Mouse (Mus musculus): Measurements from ENCODE around the gene Dscam.
A peak's percentile ranks its signal among the peaks of the same experiment; 100 is the strongest.

Gene Dscam

DNA sequence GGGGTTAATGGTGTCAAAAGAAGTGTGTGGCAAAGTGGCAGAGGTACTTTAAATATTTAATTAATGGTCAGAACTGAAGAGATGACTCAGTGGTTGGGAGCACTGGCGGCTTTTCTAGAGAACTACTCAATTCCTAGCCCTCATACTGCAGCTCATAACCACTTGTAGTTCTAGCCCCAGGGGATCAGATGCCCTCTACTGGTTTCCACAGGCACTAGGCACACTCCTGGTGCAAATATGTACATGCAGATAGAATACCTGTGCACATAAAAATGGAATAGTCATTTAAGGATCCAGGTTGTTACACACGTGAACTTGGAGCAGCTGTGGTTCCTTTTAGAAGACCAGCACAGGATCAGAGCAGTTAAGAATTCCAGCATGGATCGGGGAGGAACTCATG, 509.5 kb downstream of the Dscam start:
- no peak for DNase-seq (ENCODE audit: low spot score in 2 of 2)

DNA sequence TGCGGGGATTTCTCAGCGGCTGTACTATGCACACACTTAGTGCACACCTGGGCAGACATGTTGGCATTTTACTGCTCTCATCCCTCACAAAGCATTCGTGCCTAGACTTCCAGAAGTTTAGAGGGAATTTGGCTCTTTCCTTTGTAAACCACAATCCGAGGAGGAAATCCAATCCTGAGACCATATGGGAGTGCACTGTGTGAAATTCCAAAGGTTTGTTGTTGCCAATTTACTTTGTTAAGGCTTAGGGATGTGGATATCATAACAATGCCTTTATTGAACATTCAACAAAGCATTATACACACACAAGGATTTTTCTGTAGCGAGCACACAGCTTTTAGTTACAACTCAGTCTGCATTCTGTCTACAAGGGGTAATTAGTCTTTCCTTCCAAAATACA, 511.3 kb downstream of the Dscam start:
- DNase-seq (ENCODE audit: low spot score in 2 of 2): no peak

DNA sequence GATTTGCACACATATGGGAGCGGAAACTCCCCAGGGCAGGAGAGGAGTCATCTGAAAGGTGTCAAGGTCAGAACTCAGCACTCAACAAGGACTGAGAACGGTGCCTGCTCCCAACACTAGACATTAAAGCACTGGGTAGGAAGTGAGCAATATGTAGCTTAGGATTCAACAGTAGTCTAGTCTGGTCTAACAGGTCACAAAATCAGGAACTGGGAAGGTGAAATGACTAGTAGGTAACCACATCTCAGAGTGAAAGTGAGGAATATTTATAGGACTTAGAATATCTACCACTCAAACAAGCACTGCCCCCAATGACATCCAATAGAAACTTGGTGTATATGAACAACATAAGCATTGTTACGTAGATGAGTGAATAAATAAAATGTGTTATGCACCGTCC, 515.0 kb downstream of the Dscam start:
- no peak for DNase-seq (ENCODE audit: low spot score in 2 of 2)

DNA sequence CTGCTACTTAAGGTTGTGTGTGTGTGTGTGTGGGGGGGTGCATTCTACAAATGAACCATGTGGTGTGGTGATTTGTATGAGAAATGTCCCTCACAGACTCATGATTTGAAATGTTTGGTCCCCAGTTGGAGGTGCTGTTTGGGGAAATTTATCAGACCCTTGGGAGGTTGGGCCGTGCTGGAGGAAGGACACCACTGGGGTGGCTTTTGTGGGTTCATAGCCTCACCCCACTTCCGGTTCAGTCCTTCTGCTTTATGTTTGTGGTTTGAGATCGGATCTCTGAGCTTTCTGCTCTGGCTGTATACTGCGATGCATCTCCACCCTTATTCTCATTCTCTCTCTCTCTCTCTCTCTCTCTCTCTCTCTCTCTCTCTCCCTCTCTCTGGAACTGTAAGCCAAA, 516.5 kb downstream of the Dscam start:
- DNase-seq (ENCODE audit: low spot score in 2 of 2): peak; percentile 34 to 37

DNA sequence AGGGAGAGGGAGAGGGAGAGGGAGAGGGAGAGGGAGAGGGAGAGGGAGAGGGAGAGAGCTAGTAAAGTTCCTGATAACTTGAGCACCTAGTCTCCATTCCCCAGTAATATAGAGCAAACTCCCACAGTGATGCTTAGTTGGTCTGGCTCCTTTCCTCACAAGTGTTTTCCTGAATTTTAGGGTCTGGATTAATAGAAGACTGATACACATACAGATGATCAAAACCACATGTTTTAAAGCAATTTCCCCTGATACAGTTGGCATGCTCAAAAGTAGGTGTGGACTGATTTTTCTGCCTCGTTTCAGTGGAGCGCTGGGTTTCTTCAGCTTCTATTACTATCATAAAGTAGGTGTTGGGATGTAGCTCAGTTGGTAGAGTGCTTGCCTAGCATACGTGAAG, 519.1 kb downstream of the Dscam start:
- no peak for DNase-seq (ENCODE audit: low spot score in 2 of 2)

DNA sequence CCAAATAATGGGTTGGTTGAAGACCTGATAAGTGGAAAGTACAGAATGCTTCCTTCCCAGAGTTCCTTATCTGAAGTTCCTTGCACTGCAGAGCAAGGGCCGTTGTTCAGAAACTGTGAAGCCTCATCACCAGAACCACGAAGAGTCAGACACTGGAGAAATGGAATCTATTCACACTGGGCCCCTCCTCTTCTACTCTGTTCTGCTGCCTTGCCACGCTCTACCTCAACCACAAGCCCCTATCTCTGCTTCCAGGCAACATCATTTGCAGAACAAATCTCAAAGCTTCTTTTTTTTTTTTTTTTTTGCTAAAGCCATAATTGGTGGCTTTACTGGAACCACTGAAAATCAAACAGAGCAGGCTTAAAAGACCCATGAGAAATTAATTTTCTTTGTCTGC, 530.5 kb downstream of the Dscam start:
- no peak for DNase-seq (ENCODE audit: low spot score in 2 of 2)

DNA sequence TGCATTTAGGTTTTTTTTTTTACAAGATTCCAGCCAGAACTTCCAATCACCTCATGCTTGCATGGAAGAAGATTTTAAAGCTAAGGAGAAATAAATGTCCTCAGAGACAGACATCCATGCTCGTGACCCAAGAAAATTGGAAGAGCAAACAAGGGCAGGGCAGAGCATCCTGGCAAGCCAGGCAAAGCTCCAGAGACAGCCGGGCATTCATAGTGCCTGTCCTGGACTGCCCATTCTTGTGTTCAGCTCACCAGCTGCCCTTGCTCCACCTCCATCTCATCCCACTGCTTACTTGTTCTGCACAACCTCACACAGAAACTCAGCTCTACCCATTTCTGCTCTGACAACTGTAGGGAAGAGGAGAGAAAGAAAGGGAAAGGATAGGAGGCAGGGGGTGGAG, 534.6 kb downstream of the Dscam start:
- no peak for DNase-seq (ENCODE audit: low spot score in 2 of 2)

DNA sequence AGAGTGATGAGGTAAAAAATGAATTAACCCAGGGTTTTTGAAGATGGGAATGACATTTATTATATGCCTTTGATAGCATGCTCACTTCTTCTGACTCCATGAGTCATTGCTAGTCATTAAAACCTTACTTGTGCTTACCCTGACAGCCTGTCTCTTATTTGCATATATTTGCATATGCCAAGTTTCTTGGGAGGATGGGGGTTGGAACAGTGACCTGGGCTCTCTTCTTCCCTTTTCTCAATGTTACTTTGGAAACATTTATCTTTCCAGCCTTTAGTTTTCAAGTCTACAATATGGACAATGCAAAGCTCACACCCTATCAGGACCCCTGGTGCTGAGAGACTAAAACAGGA, 535.8 kb downstream of the Dscam start:
- no peak for DNase-seq (ENCODE audit: low spot score in 2 of 2)

DNA sequence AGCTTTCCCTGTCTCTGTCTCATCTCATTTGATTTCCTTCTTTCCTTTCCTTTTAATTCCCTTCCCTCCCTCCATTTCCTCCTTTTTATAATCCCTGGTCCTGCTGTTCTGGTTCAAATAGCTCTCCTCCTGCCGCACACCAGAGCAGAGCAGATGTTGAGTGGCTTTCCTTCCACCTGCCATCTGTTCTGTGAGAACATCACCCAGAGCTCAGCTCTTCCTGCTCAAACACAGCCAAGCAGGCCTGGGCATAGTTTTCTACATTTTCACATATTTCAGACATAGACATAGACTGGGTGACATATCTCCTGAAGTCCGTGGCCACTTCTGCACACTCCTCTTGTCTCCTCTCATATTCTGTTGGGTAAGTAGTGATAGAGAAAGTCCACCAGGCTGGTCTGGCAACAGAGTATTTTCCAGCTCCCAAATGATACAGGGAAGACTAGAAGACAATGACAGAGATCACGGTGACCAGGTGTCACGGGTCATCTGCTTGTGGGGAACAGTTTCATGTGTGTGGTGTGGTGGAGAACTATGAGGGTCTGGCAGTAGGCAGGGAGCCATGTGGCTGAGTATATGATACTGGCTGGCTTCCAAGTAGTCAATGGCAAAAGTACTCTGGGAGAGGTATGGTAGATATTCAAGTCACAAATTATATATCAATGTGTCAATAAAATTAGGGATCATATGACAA, 536.3 kb downstream of the Dscam start:
- no peak for DNase-seq (ENCODE audit: low spot score in 2 of 2)

DNA sequence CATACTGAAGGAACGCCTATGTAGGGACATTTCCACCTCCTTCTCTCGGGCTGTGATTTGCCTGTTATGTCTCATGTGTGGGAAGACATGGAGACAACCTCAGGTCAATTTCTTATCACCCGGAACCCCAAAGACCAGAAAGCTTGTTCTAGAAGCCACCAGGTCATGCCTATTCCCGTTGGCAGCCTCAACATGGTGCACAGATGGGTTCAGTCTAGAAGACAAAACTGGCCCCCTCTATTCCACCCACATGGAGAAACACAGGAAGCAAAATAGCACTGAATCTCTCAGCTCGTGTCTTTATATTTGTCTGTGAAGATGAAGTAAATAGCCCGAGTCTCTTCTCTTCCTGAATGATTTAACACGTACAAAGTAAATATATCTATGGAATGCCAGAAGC, 540.3 kb downstream of the Dscam start:
- DNase-seq (ENCODE audit: low spot score in 2 of 2): no peak

DNA sequence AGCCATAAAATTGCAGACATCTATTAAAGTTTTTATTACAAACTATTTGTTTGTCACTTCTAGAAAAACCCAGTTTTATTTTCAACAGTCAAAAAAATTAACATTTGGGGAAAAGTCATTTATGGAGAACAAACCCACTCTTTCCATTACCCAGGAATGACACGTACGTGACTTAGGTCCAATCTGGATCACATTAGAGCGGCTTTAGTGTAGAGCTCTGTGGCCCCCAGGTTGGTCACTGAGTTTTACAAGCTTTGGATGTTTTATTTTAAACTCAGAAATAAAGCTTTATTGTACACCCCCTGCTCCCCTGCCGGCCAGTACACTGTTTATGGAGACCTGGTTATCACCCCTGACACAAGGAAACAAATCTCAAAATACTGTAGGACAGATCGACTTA, 540.9 kb downstream of the Dscam start:
- DNase-seq (ENCODE audit: low spot score in 2 of 2): no peak

DNA sequence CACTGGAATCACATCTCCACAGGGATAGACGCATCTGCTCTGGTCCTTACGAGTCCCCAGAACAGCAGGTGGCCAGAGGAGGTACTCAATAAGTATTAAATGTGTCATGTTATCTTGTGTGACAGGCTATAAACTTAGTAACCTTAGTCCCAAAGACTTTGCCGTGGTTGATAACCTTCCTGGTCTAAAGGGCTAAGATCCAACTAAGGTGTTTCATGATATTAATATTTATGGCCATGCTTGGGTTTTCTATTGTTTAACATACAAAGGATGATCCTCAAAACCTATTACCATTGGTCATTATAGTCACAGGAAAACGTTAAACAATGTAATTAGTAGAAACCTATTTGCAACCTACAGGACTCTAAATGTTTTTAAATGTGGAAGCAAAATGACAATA, 545.1 kb downstream of the Dscam start:
- DNase-seq (ENCODE audit: low spot score in 2 of 2): no peak

DNA sequence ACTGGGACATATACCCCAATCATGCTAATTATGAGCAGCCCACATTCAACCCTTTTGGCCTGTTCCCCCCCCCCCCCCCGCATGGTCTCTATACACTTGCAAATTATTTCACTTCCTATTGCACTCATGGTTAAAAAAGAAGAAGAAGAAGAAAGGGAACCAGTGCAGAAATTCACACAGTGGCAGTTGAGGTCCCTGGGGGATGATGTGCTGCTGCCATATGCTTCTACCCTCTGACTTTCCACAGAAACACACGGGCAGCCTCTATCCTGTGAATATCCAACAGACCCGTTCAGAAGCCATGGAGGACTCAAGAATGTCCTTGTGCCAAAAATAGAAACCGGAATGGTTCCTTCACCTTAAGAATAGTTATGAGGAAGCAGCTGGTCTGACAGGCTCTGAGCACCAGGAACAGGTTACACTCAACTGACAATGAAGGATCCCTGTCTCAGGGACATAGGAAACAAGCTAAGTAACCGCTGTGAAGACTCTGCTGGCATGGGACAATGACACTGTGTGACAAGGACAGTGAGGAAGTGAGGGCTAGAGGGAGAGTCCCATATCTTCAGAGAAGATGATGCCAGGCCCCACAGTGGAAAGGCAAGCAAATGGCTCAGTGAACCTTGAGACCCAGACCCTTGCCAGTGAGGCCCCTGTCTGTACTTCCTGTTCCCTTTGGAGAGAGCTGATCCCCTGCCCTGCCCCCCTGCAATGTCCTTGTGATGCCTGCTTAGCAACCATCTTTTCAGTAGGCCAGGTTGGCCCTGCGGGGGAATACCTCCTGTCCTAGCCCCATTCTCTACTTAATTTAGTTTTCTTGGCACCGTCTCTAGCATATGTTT, 545.8 kb downstream of the Dscam start:
- peak; percentile 76 to 78 for DNase-seq (ENCODE audit: low spot score in 2 of 2)

DNA sequence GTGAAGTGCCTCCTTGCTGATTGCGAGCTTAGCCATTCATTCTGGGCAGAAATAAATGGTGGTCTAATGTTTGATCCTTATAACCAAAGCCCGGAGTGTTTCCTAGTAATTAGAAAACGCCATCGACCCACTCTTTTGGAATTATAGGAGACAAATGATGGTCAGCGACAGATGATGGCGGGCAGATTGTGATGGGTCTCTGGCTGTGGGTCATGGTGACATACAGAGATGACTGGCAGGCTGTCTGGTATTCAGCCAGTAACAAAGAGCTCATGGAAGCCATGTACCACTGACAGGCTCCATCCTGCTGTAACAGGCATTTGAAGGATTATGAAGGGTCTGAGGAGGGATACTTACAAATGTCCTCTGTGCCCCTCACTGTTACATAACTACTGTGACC, 549.7 kb downstream of the Dscam start:
- DNase-seq (ENCODE audit: low spot score in 2 of 2): no peak

DNA sequence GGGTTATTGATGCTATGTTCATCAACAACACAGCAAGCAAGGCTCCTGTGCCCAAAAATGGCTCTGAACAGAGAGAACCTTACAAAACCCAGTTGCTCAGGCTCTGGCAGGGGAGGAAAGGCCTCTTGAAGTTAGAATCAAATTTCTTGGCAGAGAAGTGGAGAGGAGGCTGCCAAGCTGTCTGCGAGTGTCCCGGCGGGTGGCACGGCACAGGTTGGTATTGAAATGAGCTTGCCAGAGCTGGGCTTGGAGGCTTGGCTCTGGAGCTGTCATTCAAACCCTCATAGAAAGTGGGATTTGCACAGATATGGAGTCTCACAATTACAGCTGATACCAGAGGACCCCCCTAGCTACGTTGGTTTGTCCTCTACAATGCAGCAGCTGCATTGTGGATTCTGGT, 550.1 kb downstream of the Dscam start:
- no peak for DNase-seq (ENCODE audit: low spot score in 2 of 2)

DNA sequence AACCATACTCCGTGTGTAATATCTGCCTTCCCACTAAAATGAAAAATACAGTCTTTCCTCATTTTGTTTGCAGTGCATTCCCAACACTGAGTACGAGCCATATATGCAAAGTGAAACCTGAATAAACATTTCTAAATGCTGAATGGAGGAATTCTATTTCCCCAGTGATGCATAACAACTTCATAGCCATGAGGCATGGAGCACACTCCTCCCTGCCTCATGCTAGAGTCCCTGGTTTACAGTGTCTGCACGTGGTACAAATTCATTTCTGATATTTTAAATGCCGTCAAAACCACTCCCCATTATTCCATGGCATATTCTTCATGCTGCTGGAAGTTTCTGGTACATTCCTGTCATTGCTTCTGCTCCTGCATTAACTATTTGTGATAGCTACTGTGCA, 552.8 kb downstream of the Dscam start:
- DNase-seq (ENCODE audit: low spot score in 2 of 2): no peak

DNA sequence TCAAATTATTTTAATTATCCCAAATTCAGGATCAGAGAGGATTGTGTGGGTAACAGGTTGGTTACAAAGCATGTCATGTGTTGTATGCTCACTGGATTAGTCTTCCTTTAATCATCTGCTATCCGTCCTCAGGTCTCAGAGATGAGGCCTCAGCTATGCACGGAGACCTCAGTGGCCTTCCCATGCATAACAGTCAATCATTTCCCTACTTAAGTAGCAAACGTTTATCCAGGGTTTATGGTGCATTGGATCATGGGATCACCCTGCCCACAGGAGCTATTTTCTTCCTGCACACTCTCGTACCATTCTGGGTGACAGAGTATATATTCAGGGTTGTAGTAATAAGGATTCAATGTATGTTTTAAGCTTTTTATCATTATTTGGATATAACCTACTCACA, 557.3 kb downstream of the Dscam start:
- no peak for DNase-seq (ENCODE audit: low spot score in 2 of 2)

DNA sequence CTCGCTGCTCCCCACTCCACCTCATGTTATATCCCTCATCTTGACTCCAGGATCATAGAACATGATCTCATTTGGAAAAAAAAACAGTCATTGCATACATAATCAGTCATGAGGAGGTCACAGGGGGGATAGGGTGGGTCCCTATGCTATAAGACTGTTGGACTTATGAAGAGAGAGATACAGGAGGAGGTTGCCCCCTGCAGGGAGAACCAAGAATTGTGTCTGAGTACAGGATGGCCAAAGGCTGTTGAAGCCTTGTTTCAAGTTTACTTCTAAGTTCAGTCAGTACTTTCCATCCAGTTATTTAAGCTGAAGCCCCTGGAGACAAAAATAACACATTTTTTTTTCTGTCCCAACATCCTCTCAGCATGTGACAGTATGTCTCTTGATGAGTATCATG, 559.7 kb downstream of the Dscam start:
- DNase-seq (ENCODE audit: low spot score in 2 of 2): peak; percentile 62 to 71

DNA sequence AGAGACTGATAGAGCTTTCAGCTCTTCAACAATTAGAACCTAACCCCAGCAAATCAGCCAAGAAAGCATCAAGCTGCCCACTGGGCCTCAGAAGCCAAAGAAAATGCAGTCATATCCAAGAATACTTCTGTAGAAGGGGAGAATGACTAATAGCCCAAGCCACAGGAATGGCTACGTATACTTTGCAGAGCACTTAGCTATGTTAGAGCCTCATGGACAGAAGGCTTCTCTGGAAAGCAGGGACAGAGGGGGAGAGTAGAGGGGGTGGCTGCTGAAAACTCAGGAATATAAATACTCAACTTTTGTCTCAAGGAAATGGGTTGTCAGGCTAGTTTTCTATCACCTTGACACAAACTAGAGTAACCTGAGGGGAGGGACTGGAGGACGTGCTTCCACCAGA, 568.3 kb downstream of the Dscam start:
- DNase-seq (ENCODE audit: low spot score in 2 of 2): no peak

DNA sequence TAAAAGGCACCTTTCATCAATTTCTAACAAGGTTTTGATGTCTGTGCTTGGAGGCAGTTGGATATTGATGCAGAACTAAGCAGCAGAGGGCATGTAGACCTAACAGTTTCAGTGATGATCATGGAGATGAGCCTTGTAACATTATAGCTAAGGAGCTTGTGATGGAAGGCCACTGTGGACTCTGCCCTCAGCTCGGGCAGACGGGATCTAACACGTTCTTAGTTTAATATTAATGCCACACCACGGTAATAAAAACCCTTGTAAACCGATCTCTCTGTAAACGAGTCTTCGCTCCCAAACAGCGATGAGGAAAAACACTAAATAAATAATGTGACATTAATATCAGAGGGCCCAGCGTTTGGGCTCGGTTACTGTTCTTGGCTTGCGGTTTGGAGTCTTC, 569.8 kb downstream of the Dscam start:
- DNase-seq (ENCODE audit: low spot score in 2 of 2): no peak

DNA sequence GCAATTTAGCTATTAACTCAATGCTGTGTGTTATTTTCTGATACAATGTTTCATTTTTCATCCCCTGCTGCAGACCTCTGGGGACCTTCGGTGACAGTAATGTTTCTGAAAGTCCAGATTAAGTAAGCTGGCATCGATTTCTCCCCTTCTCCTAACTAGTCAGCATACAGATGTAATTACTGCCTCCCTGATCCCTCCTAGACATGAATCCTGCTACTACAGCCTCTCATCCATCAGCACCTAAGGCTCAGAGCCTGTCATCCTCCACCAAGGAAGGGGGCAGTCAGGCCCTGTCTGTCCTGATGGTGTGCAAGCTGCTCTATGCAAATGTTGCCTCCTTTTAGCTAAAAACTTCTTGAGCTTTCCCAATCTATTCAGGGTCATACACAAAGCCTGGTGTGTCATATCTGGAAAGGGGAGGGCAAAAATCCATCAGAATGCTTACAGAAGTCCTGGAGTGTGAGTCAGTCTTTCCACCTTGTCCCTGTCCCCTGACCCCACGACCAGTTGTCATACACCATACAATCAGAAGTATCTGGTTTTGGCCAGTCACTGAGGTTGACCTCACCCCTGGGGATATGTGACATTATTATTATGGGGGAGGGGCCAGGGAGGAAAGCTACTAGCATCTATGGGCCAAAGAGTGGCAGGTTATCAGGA, 571.0 kb downstream of the Dscam start:
- DNase-seq (ENCODE audit: low spot score in 2 of 2): no peak

DNA sequence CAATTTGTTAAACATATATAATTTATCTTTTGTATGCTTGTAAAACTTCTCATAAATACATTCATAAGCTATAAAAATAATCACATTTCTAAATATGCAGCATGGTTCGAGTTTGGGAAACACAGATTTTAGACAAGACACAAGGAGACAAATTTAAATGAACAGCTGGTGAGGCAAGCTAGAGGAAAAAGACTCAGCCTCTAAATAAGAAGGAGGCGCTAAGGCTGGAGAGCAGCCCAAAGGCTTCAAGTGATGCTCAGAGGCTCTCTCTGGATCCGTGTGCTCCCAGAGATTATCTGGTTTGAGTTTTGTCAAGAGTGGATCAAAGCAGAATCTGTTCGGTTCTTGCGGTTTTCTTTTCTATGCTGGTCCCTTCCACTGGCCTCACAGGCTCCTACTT, 594.7 kb downstream of the Dscam start:
- no peak for DNase-seq (ENCODE audit: low spot score in 2 of 2)

DNA sequence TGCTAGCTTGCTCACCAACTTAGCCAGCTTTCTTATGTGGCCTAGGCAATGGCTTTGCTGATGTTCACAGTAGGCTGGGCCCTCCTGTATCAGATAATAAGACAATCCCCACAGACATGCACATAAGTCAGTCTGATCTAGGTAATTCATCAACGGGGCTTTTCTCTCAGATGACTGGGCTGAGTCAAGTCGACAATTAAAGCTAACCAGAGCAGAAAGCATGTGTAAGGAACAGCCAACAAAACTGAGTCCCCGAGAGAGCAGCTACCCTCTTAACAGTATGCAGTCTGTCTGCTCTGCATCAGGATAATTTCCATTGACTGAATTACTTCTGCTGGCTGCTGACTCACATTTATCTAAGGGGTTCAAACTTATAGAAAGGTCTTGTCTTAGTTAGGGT, 603.1 kb downstream of the Dscam start:
- no peak for DNase-seq (ENCODE audit: low spot score in 2 of 2)
